Mouse (Mus musculus) liver, embryonic 14.5 days (tissue): ENCODE measurements at regions not wholly inside any gene's neighbourhood (a gene's known extent, or its start where the extent isn't known, plus 50 kb on each side); places are given as distances from the start of the nearest gene placed in this dataset.

ENCODE experiments used
- CTCF ChIP-seq: IDR thresholded peaks from 2 replicates; pipeline ENCODE4 v1.5.1; 2016; ENCODE audit warnings: antibody characterized with exemption, low read depth, control low read depth
- EP300 ChIP-seq: IDR thresholded peaks from 2 replicates; pipeline ENCODE4 v1.6.1; 2016; ENCODE audit warnings: antibody characterized with exemption, low read depth

DNA sequence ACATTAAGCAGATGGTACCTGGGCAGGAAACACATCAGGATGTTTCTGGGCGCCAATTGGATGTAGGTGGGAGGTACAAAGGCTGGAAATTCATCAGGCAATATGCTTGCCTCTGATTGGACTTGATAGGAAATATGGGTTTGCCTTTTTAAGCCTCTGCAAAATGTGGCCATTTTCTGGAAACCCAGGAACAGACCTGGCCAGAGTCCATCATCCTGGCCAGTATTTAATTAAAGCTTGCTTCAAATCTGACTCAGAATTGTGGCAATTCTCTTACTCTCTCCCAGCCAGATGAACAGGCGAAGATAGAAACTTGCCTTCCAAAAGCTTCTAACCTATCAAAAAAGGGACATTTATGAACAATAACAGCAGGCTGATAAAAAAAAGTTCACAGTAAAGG lies 79.3 kb upstream of the Foxn2 start:
- TF ChIP-seq CTCF (no peak), EP300 (no peak)
